Mouse (Mus musculus): ENCODE measurements around the gene Qpct. TPM values are rescaled to one million over a fixed set of nuclear protein-coding genes. Genes with fewer than 3 reads are reported as not detected.
"Not testable (repeated sequence)": the region's sequence is repeated elsewhere in the genome, so short reads cannot be mapped to it uniquely, and the experiment has no call there.

Qpct gene
- total RNA-seq, 2 experiments from 2014 or later = 17.7 to 24.7 TPM

GRCm38 (mm10) chr17:79069766-79070480 lies 18.2 kb downstream of the Qpct start:
- DNase-seq = no peak

GRCm38 (mm10) chr17:79071951-79072350 lies 20.2 kb downstream of the Qpct start:
- no peak for DNase-seq

GRCm38 (mm10) chr17:79076974-79077847 lies 25.5 kb downstream of the Qpct start:
- DNase-seq = no peak

GRCm38 (mm10) chr17:79077848-79078146 lies 26.1 kb downstream of the Qpct start:
- DNase-seq = no peak

- DNase-seq = no peak
These were observed 26.5 kb downstream of the Qpct start for GRCm38 (mm10) chr17:79078248-79078647.

- no peak for DNase-seq
These were observed 40.0 kb downstream of the Qpct start for GRCm38 (mm10) chr17:79091710-79092109.

GRCm38 (mm10) chr17:79093286-79093975 lies 41.7 kb downstream of the Qpct start:
- no peak for DNase-seq

- DNase-seq = no peak
These were observed 43.9 kb downstream of the Qpct start for GRCm38 (mm10) chr17:79095624-79096023.

GRCm38 (mm10) chr17:79099866-79100265 lies 48.2 kb downstream of the Qpct start:
- no peak for DNase-seq

GRCm38 (mm10) chr17:79108238-79108637 lies 56.5 kb downstream of the Qpct start:
- no peak for DNase-seq

GRCm38 (mm10) chr17:79109576-79109975 lies 57.9 kb downstream of the Qpct start:
- DNase-seq = peak; percentile 15

GRCm38 (mm10) chr17:79110936-79111348 lies 59.2 kb downstream of the Qpct start:
- DNase-seq = peak; percentile 67

GRCm38 (mm10) chr17:79115248-79115647 lies 63.5 kb downstream of the Qpct start:
- not testable (repeated sequence) for DNase-seq

- DNase-seq = no peak
These were observed 67.4 kb downstream of the Qpct start for GRCm38 (mm10) chr17:79119066-79119465.

- DNase-seq = no peak
These were observed 68.6 kb downstream of the Qpct start for GRCm38 (mm10) chr17:79120269-79120668.

- DNase-seq = no peak
These were observed 82.0 kb downstream of the Qpct start for GRCm38 (mm10) chr17:79133740-79134139.

GRCm38 (mm10) chr17:79135826-79136225 lies 84.1 kb downstream of the Qpct start:
- DNase-seq = no peak

- no peak for DNase-seq
These were observed 84.7 kb downstream of the Qpct start for GRCm38 (mm10) chr17:79136401-79136800.

Other genes starting within 250 kb of the Qpct start
- 10 to 100 TPM; 24.0 to 29.2 TPM for gene Heatr5b, start 216.5 kb upstream of the Qpct start, total RNA-seq (2021)
- 10 to 100 TPM; 21.6 to 24.9 TPM for gene Gpatch11, start 216.3 kb upstream of the Qpct start, total RNA-seq (2021)
- gene Eif2ak2, start 169.3 kb upstream of the Qpct start, total RNA-seq (2021) = 10 to 100 TPM; 16.5 to 27.6 TPM
- gene Sult6b1, start 144.9 kb upstream of the Qpct start, total RNA-seq (2021) = under 1 TPM in 1 of 2 experiments, not detected in 1; 0.27 TPM
- 10 to 100 TPM; 47.3 to 51.3 TPM for gene Cebpzos, start 135.4 kb upstream of the Qpct start, total RNA-seq (2021)
- gene Cebpz, start 114.8 kb upstream of the Qpct start, total RNA-seq (2021) = 10 to 100 TPM; 33.2 to 37.9 TPM
- 10 to 100 TPM; 48.7 to 51.6 TPM for gene Ndufaf7, start 114.8 kb upstream of the Qpct start, total RNA-seq (2021)
- 10 to 100 TPM; 39.3 to 43.6 TPM for gene Prkd3, start 31.1 kb upstream of the Qpct start, total RNA-seq (2021)

Measured in adrenal gland, postnatal 10 days (tissue).